Mouse (Mus musculus) embryonic facial prominence, embryonic 12.5 days (tissue): ENCODE measurements around the gene Zbtb44. TPM values are rescaled to one million over a fixed set of nuclear protein-coding genes. Genes with fewer than 3 reads are reported as not detected.

Experiments used
- ATAC-seq: fragments of 200-750 bp; cut with Nextera tagmentation; 2 replicates; pipeline ENCODE4 v1.8.0; 2017; ENCODE audit not compliant: insufficient number of reproducible peaks, insufficient read depth, low FRiP score, low TSS enrichment
- H3K27ac ChIP-seq: fragments of 300-500 bp; sonication (generic); 2 replicates; pipeline ENCODE4 v1.5.1; 2016; ENCODE audit warnings: mild to moderate bottlenecking
- H3K27me3 ChIP-seq: fragments of 300-500 bp; sonication (generic); 2 replicates; pipeline ENCODE4 v1.6.1; 2016; ENCODE audit warnings: mild to moderate bottlenecking, moderate library complexity
- H3K36me3 ChIP-seq: fragments of 300-500 bp; sonication (generic); 2 replicates; pipeline ENCODE4 v1.6.1; 2016; ENCODE audit warnings: mild to moderate bottlenecking
- H3K4me1 ChIP-seq: fragments of 300-500 bp; sonication (generic); 2 replicates; pipeline ENCODE4 v1.6.1; 2016
- H3K4me2 ChIP-seq: fragments of 300-500 bp; sonication (generic); replicated peaks from 2 replicates; pipeline ENCODE4 v1.6.1; 2016; ENCODE audit warnings: mild to moderate bottlenecking, moderate library complexity
- H3K4me3 ChIP-seq: fragments of 300-500 bp; sonication (generic); 2 replicates; pipeline ENCODE4 v1.5.1; 2016; ENCODE audit warnings: mild to moderate bottlenecking
- H3K9ac ChIP-seq: fragments of 300-500 bp; sonication (generic); 2 replicates; pipeline ENCODE4 v1.6.1; 2016; ENCODE audit warnings: mild to moderate bottlenecking, moderate library complexity
- H3K9me3 ChIP-seq: fragments of 300-500 bp; sonication (generic); 2 replicates; pipeline ENCODE4 v1.6.1; 2016; ENCODE audit warnings: mild to moderate bottlenecking, moderate library complexity
- WGBS: fragments of 180-500 bp; shearing (Covaris S2); methylation state at CpG from one replicate; pipeline ENCODE4 v1.1.7; 2016; 5-methylcytosine and 5-hydroxymethylcytosine counted together
- polyA plus RNA-seq: library from polyadenylated mRNA; unstranded; fragments of >200 nt; fragmentation: Nextera tagmentation; extraction: Ambion mirVana; gene quantifications from 2 replicates; pipeline ENCODE4 v1.2.1, GENCODE M21; 2016

The Zbtb44 gene
- polyA plus RNA-seq = 7.7 and 9.7 TPM in 2 replicates

DNA sequence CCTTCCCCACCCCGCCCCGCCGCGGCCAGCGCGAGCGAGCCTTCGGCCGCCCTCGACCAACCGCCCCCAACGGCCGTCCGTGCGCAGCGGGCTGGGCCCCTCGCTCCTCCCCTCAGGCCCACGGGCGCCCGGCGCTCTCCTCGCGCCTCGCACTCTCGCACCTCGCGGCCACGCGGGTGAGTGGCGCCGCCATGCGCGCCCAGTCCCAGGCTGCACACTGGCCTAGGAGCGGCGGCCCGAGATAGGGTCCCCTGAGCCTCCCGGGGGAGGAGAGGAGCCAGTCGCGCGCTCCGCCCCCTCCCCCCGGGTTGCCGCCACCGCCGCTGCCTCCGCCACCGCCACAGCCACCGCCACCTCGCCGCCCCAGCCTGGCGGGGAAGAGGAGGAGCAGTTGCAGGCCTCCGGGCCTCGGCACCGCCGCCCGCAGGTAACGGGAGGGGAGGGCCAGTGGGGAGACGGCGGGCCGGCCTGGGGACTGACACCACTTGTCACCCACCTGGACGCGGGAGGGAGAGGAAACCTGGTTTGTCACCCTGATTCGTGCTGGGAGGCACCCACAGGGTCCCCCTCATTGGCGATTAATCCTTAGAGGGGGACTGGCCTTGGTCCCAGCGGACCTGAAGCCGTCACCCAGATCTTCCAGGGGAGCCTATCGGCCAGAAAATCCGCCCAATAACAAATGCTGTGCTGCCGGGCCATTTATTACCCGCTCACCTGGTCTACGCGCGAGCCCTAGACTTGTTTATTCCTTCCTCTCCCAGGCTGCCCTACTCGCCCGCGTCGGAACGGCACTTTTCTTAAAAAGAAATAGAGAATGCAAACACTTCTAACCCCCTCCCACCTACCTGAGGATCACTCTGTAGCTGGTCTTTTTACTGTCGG lies at the start of gene Zbtb44:
Zbtb44 (plus strand) TSS at position 113 of the 882 bp plus-strand sequence.
- Histone ChIP-seq H3K9me3 (no peaks in the 10 kb centered on the region), H3K9ac (peak within 1 kb of the TSS; percentile 95), H3K27ac (peak within 1 kb of the TSS; percentile 98), H3K4me2 (peak within 1 kb of the TSS; percentile 76), H3K4me3 (peak within 1 kb of the TSS; percentile 93), H3K4me1 (peaks cover 13% of the 10 kb centered on the region), H3K27me3 (no peaks in the 10 kb centered on the region), H3K36me3 (0 out of 2 replicates have a peak, but pooled peaks cover 2% of the 10 kb centered on the region)
- peak; percentile 91 for ATAC-seq
- under 1% methylated on average over 60 of the region's 79 CpGs for WGBS

DNA sequence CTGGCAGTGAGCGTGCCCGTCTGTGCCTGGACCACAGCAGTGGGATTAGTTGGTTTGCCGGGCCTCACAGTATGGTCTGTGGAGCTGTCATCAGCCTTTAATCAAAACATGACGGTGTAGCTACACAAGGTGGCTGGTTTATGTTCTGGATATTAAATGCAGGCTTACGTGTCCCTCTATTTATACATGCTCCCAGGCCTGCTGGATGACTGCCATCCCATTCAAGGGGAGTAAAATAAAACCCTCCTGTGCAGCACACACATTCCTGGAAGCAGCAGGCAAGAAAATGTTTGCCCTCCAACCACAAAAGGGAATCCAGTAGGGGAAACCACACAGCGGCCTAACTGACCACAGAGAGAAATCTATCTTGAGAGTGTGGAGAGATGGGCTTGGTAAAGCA lies 44.7 kb upstream of the Zbtb44 start:
- 0 out of 2 replicates have a peak overlapping the region, but pooled peaks have one; percentile 50 for H3K27ac ChIP-seq
- WGBS = 31% methylated on average over 6 of the region's 6 CpGs
- H3K4me1 ChIP-seq = peaks cover 11% of the 10 kb centered on the region; the same call in 1 of the 2 replicates
- no peaks in the 10 kb centered on the region for H3K36me3 ChIP-seq
- H3K27me3 ChIP-seq = no peaks in the 10 kb centered on the region
- no peak overlapping the region for H3K4me2 ChIP-seq
- peak; percentile 47; the same call in 1 of the 2 replicates for ATAC-seq
- H3K9me3 ChIP-seq = no peaks in the 10 kb centered on the region
- H3K4me3 ChIP-seq = no peak overlapping the region
- no peak overlapping the region for H3K9ac ChIP-seq

DNA sequence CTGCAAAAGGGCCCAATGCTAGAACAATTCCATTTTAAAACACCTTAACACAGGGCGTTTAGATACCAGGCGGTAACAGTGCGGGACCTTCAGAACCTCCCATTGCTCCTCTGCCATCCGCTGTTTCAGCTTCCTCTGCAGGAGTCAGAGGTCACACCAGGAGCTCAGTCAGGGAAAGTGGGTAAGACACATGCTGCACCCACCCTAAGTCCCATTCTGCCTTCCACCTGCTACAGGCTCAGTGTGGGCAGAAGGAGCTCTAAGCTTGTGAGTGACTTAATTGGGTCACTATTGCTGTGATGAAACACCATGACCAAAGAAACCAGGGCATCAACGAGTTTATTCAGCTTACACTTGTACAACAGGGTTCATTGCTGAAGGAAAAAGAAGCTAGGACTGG lies 37.3 kb upstream of the Zbtb44 start:
- H3K9me3 ChIP-seq = no peaks in the 10 kb centered on the region
- H3K36me3 ChIP-seq = no peaks in the 10 kb centered on the region
- H3K4me3 ChIP-seq = no peak overlapping the region
- no peak overlapping the region for H3K27ac ChIP-seq
- no peaks in the 10 kb centered on the region for H3K4me1 ChIP-seq
- no peaks in the 10 kb centered on the region for H3K27me3 ChIP-seq
- H3K4me2 ChIP-seq = no peak overlapping the region
- ATAC-seq = no peak
- H3K9ac ChIP-seq = no peak overlapping the region
- 88% methylated on average over 5 of the region's 5 CpGs for WGBS

DNA sequence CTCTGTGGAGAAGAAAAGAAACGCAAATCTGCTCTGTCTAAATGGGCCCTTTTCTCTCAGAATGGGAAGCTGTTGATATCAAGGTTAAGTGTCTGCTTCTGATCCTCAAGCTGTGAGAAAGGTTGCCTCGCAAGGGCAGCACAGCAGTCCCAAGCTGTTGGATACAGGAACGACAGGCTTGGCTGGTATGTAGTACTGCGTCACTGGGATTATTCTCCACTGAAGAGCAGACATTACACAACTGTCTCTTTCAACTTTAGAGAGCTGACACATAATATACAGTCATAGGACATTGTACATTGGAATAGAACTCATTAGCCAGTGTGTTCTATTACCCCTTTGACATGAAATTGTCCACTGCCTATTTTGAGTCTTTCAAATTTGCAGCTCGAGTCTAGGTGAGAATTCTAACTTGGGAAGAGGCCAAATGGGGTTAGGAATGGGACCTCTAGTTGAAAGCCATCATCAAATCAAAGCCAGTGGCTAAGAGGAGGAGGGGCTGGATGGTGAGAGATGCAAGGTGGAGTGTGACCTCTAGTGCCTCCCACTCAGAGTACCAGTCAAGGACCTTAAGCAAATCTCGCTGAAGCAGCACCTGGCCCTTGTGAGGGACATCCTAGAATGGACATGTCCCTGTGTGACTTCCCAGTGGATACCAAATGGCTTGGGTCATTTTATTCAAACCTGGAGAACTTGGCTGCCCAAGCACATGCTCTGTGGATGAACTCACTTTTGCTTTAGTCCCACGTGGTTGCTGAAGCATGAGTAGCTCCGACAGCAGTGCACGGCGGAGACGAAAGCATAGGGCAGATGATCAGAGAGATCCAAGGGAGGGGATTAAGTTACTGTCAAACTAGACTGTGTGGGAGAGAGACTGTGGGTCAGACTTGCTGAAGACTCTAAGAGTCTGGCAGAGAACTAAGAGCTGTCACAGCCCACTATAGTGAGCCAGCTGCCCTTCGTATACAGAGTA lies 33.6 kb upstream of the Zbtb44 start:
- ATAC-seq = no peak
- Histone ChIP-seq H3K9me3 (no peaks in the 10 kb centered on the region), H3K27me3 (no peaks in the 10 kb centered on the region), H3K27ac (no peak overlapping the region), H3K9ac (no peak overlapping the region), H3K4me3 (no peak overlapping the region), H3K4me1 (no peaks in the 10 kb centered on the region), H3K36me3 (no peaks in the 10 kb centered on the region), H3K4me2 (no peak overlapping the region)
- 70% methylated on average over 12 of the region's 12 CpGs for WGBS

DNA sequence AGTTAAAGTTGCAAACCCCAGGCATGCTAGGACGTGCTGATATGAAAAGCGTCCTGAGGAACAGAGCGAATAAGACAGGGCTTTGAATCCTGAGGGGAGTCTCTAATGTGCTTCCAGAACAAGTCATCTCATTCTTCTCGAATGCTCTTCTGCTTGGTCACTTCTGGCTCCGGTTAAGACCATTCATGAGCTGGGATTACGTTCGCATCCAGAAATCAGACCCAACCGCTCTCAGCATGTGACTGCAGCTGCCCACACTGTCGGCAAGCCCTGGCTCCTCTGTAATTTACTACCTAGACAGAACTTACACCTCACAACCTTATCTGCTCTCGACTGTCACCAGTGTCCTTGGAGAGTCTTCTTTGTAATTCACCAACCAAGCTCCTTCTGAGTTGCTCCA lies 29.8 kb upstream of the Zbtb44 start:
- WGBS = 84% methylated on average over 10 of the region's 10 CpGs
- Histone ChIP-seq H3K9ac (no peak overlapping the region), H3K4me1 (no peaks in the 10 kb centered on the region), H3K27ac (no peak overlapping the region), H3K9me3 (no peaks in the 10 kb centered on the region), H3K27me3 (no peaks in the 10 kb centered on the region), H3K4me3 (no peak overlapping the region), H3K36me3 (no peaks in the 10 kb centered on the region), H3K4me2 (no peak overlapping the region)
- no peak for ATAC-seq

DNA sequence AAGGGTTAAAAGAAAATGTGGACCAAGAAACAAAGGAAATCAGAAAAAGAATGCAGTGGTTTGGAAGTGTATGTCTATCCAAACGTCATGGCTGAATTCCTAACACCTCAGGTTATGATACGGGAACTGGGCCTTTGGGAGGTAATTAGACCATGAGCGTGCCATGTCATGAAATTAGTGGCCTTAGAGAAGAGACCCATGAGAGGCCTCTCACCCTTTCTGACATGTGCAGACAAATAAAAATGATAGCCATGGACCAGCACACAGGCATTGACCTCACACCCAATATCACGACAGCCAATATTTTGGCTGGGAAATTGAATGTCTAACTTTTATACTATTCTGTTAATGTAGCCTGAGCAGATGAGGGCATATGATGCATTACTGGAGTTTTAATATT lies 27.9 kb upstream of the Zbtb44 start:
- no peak for ATAC-seq
- Histone ChIP-seq H3K9me3 (no peaks in the 10 kb centered on the region), H3K4me2 (no peak overlapping the region), H3K27me3 (no peaks in the 10 kb centered on the region), H3K4me1 (no peaks in the 10 kb centered on the region), H3K4me3 (no peak overlapping the region), H3K36me3 (no peaks in the 10 kb centered on the region), H3K27ac (no peak overlapping the region), H3K9ac (no peak overlapping the region)
- 77% methylated on average over 4 of the region's 4 CpGs for WGBS

DNA sequence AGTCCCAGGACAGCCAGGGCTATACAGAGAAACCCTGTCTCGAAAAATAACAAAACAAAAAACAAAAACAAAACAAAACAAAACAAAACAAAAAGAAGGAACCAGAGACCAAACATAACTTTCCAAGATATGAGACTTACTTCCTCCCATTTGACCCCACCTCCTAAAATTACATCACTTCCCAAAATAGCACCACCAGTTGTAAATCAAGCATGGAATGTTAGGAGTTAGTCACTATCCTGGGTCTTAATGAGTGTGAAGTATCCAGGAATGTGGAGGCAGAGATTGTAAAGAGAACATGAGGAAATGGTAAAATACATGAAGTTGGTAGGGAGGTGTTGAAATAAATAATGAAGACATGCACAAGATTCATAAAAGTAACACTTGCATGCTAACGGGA lies 21.1 kb upstream of the Zbtb44 start:
- no peak for ATAC-seq
- no peaks in the 10 kb centered on the region for H3K36me3 ChIP-seq
- no peak overlapping the region for H3K4me3 ChIP-seq
- no peaks in the 10 kb centered on the region for H3K9me3 ChIP-seq
- 90% methylated on average over 2 of the region's 2 CpGs for WGBS
- H3K9ac ChIP-seq = no peak overlapping the region
- H3K4me1 ChIP-seq = no peaks in the 10 kb centered on the region
- no peak overlapping the region for H3K4me2 ChIP-seq
- no peaks in the 10 kb centered on the region for H3K27me3 ChIP-seq
- H3K27ac ChIP-seq = no peak overlapping the region

DNA sequence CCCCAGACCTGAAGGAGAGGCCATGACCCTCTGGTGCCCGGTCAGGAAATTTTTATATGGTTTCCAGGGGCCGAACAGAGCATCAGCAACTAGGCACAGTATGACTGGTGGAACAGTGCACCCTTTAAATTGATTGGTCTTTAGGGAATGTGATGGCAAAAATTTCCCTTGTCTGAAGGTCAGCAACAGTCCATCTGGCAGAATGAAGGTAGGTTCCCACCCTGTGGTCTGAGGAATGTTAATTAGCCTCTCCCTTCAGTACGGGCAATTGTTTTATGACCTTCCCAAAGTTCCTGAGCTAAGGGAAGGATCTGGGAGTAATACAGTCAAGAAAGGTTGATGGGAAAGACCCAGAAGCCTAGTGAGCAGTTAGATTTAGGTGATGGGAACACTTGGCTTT lies 20.4 kb upstream of the Zbtb44 start:
- Histone ChIP-seq H3K27me3 (no peaks in the 10 kb centered on the region), H3K4me3 (no peak overlapping the region), H3K4me2 (no peak overlapping the region), H3K9me3 (no peaks in the 10 kb centered on the region), H3K4me1 (no peaks in the 10 kb centered on the region), H3K27ac (no peak overlapping the region), H3K9ac (no peak overlapping the region), H3K36me3 (no peaks in the 10 kb centered on the region)
- WGBS = 56% methylated on average over 3 of the region's 3 CpGs
- ATAC-seq = no peak

DNA sequence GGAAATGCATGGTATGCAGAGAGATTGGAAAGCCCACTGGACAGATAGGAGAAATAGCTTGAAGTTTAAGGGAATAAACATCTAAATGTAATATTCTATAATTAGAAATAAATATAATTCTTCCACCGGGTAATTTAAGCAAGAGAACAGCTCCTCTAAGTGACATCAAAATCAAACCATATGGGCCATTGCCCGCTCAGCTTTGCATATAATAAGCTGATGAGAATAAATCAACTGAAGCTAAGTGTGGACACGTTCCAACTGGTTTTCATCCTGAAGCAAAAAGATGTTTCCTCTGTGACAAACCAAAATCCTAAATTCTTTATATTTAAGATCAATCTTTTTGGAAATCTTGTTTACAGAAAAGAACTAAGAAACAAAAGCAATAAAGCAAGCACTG lies 19.7 kb upstream of the Zbtb44 start:
- ATAC-seq = no peak

DNA sequence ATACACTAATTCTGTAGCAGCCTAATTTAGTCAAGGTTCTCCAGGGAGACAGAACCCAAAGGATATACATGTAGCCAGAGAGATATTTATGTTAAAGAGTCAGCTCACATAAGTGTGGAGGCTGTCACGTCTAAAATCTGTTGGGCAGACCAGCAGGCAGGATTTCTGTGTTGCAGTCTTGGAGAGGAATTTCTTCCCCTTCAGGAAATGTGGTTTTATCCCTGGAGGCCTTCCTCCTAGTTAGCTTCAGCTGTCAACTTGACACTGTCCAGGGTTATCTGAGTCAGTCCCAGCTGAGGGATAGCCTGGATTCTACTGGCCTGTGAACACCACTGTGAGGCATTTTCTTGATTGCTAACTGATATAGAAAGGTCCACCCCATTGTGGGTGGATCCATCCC lies 18.9 kb upstream of the Zbtb44 start:
- ATAC-seq = no peak
- Histone ChIP-seq H3K9me3 (no peaks in the 10 kb centered on the region), H3K4me2 (no peak overlapping the region), H3K27ac (no peak overlapping the region), H3K36me3 (no peaks in the 10 kb centered on the region), H3K4me1 (no peaks in the 10 kb centered on the region), H3K27me3 (no peaks in the 10 kb centered on the region), H3K4me3 (no peak overlapping the region), H3K9ac (no peak overlapping the region)
- 25% methylated on average over 1 of the region's 1 CpGs for WGBS

More for the DNA sequence above, 19.7 kb upstream of the Zbtb44 start:
- Histone ChIP-seq H3K4me3 (no peak overlapping the region), H3K4me2 (no peak overlapping the region), H3K27me3 (no peaks in the 10 kb centered on the region), H3K27ac (no peak overlapping the region), H3K9ac (no peak overlapping the region), H3K4me1 (no peaks in the 10 kb centered on the region), H3K9me3 (no peaks in the 10 kb centered on the region), H3K36me3 (no peaks in the 10 kb centered on the region)
- 63% methylated on average over 3 of the region's 3 CpGs for WGBS

DNA sequence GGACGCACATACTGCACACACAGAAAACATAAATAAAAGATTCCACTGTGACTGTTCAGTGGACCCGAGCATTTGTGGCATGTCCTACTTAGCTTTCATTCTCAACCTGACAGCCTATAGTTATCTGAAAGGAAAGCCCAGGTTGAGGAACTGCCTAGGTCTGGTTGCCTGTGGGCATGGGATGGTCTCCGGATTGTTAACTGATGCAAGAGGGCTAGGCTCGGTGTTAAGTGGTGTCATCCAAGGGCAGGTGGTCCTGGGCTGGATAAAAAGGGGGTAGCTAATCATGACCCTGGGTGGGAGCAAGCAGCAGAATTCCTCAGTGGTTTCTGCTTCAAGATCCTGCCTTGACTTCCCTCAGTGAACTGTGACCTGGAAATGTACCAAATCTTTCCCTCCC lies 17.8 kb upstream of the Zbtb44 start:
- Histone ChIP-seq H3K4me3 (no peak overlapping the region), H3K4me1 (no peaks in the 10 kb centered on the region), H3K4me2 (no peak overlapping the region), H3K9ac (no peak overlapping the region), H3K36me3 (no peaks in the 10 kb centered on the region), H3K27ac (no peak overlapping the region), H3K27me3 (no peaks in the 10 kb centered on the region), H3K9me3 (no peaks in the 10 kb centered on the region)
- WGBS = 72% methylated on average over 4 of the region's 4 CpGs
- no peak for ATAC-seq
